Mouse (Mus musculus) naive thymus-derived CD4-positive, alpha-beta T cell, adult 2 months (primary cell): ENCODE measurements around the gene Iqch.

Experiments used
- DNase-seq: peaks from one replicate; pipeline ENCODE4 v3.0.0-alpha.2; 2011; ENCODE audit warnings: low read depth

Gene Iqch

DNA sequence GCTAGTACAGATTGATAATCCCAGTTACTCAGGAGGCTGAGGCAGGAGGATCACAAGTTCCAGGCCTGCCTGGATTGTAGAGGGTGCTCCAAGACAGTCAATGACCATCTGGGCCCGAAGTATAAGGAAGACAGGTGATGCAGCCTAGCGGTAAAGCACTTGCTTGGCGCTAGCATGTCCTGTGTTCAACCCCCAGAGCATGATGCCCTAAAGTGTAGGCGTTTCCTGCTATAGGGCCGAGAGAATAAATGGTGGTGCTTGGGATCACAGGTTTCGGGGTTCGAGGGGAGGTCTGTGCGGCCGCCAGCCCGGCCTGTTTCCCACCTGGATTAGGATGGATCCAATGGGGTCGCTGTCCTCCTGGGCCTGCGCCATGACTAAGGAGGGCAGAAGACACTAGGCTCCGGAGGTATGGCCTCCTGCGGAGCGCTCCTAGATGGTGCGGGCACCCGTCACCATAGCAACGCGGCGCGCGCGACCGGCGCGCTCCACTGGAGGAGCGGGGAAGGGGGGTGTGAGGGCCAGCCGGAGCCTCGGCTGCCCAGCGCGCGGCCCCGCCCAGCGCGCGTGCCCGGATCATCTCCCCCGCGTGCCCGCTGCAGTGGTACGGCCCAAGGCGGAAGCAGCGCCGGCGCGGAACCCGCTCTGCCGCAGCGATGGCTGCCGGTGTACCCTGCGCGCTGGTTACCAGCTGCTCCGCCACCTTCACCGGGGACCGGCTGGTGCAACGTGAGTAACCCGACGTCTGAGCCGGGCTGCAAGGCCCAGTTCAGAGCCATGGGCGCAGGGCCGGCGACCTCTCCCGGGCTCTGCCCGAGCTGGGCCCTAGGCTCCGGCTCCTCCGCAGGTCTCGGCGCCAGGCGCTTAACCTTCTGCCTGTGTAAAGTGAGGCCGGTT is at the start of gene Iqch, which contains the start of gene Aagab:
Gene Iqch, minus strand, starts transcription at position 451 of the 897 bp plus-strand sequence.
Gene Aagab, plus strand, starts transcription at position 618 of the 897 bp plus-strand sequence.
- peak; percentile 99 for DNase-seq

DNA sequence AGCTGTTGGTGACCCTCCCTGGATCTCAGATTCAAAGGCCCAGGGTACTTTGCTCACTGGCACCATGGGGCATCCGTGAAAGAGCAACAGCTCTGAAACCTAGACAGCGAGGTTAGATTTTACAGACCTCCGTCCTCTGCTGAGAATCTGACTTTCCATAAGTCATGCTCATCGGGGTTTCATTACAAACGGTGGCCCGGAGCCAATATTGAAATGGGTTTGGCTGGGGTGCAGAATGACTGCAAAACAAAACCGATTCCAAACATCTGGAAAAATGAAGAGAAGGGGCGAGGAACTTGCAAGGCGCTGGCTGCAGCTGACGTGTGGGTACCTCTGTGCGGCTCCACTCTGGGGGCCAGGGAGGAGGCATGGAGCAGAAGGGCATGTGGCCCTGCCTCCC is 49.3 kb upstream of the Iqch start:
- DNase-seq, result no peak

DNA sequence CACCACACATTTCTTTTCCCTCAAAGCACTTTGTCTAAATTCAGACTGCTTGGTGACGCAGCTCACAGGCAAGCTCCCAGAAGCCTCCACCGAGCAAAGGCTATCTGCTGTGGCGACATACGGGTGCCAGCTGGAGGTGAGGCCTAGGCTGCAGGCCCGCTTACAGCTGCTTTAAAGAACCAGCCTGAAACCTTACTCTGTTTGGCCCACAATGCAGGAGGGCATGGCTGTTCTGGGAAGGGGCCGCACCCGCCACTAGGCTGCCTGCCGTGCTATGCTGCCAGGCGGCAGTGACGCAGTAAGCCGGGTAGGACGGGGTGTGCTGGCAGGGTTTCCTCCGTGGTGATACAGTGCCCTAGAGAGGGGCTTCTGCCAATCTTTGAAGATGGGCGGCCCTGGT is 48.6 kb upstream of the Iqch start:
- no peak for DNase-seq

DNA sequence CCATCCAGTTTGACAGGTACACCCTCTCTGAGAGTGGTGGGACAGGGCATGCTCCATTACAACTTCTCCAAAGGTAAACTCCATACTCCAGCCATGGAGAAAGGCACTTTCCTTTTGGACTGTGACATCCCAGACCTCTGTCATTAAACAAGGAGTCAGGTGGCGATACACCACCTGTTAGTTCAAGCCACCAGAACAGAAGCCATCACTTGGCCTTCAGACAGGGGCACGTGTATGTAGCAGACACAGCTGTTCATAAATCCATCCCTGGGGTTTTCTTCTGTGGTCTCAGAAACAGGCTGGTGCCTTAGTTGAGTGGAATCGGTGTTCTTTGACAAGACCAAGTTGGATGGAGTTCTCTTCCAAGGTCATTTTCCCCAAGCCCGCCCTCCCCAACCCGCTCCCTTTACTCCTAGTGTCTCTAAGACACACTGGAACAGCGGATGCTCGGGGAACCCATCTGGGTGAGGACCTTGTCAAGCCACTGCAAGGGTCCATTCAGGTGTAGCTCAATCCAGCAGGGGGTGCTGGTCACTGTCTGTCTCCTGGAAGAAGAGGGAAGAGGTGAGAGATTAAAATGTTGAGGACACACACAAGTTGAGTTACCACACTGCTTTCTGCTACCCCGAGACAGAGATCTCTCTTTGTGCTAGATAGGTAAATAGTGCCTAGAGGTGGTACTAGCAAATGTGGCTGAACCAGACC is 47.7 kb upstream of the Iqch start:
- DNase-seq, result peak; percentile 55

DNA sequence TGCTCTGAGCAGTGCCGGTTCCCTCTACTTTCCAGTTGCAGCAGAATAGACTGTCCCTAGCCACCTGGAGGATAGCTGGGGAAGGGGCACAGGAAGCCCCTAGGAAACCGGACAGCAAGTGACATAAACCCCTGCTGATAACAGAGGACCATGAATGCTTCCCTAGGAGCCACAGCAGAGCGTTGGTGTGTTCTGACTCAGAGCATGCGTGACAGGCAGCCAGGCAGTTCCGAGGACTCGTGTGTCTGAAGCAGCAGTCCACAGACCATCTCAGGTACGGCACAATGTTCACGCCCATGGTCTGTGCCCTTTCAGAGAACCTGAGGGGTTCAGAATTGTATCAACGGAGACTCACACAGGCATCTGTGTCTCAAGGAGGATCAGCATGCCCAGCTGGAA is 46.2 kb upstream of the Iqch start:
- no peak for DNase-seq

DNA sequence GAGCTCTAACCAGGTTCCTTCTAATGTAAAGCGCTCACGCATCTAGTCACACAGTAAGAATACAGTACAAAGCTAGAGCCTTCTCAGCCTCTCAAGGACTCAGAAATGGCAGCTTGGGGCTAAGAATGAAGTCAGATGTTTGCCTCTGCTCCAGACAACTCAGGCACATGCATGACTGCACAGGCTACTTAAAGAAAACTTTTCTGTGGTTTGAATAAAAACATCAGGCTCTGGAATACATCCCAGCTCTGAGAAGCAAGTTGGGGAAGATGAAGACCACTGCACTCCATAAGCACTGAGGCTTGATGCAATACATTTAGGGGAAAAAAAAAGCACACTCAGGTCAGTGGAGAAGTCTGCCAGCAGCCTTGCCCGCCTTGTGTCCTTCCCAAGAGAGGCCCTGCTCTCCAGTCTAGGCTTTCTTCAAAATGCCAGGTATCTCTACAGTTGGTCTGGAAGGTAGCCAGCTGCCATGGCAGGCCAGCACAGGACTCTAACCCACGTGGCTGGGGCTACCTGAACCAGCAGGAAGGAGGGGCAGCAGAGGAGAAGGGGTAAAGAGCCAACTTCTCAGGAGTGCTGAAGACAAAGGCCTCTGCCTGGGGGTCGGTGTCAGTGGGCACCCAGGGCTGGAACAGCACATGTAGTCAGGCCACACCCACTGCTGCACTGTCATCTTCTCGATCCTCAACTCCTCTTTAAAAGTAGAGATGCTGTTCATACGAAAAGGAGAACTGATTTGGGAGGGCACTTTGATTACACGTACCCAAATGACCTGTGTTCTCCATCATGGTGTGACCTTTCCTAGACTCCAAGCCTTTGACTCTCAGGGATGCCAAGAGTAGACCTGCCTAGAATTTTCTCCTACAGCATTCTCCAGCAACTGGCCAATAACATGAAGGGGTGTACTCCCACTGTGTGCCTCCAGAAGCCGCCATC is 45.6 kb upstream of the Iqch start:
- DNase-seq, result no peak

DNA sequence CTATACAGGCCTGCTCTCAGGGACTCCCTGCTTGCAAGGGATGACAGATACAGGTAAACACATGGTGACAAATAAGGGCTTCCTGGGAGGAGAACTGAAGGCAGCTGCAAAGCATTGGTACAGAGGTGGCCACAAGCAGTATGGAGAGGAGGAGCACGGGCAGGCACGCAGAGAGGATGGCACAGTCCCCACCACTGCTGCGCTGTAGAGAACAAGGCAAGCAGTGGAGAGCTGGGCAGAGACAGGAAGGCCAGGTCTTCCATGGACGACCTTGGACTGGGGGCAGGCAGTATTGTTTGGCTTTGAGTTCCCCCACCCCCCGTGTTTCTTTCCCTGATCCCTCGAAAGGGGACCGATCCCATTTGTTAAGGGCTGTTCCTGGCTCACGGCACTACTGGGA is 42.8 kb upstream of the Iqch start:
- no peak for DNase-seq

DNA sequence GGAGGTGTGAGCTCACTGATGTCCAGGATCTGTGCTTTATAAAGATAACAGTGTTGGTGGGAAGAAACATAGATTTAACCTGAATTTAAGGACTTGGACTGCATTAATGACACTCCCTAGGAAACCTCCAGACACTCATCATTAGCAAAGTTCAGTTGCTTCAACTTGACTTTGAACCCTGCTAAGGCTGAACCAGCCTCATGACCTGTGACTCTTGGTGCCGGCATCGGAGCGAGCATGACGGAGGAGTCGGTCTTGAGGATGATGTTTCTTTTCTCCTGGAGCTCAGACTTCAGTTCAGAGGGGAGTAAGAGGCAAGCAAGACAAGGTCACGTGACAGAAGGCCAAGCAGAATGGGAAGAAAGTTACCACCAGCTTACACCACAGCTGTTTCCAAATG is 41.7 kb upstream of the Iqch start:
- no peak for DNase-seq

DNA sequence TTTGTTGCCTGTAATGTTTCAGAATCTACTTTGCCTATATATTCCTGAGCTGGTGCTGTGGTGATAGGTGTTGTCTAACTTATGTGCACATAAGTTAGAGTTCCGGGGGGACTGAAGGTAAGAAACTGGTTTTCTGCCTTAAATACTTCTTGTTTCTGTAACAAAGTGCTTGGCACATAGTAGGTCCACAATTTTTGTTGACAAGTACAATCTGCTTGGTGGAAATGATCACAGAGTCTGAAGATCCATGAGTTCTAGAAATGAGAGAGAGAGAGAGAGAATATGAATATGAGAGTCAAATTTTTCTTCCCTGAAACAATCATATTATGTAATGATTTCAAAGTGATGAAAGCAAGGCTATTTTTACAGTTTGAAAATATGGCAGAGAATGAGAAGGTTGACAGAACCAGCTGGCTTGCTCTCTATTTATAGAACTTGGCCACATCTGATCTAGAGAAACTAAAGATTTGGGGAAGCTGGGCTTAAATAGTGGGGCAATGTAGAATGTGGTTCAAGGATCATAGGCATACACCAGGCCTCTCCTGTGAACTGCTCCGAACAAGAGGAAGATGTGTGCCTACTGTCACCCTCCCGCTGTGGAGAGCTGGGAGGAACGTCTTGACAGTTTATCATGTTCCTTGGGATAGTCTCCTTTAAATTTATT is 39.8 kb upstream of the Iqch start:
- DNase-seq, result no peak

DNA sequence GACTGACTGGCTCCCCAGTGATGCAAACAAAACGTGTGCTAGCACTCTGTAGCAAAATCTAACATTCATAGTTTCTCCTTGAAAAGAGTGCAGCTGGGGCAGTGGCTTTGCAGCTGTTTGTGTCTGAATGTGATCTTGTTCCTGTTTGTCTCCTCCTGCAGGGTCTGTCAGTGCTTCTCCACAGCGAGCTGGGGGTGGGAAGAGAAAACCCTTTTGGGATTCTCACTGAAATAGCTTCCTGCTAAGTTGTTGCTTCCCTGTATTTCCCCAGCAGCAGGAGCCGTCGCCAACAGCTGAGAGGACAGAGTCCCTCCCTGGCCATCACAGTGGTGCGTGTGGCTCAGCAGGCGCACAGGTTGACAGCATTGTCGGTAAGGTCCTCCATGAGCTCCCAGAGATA is 33.8 kb upstream of the Iqch start:
- DNase-seq, result no peak

DNA sequence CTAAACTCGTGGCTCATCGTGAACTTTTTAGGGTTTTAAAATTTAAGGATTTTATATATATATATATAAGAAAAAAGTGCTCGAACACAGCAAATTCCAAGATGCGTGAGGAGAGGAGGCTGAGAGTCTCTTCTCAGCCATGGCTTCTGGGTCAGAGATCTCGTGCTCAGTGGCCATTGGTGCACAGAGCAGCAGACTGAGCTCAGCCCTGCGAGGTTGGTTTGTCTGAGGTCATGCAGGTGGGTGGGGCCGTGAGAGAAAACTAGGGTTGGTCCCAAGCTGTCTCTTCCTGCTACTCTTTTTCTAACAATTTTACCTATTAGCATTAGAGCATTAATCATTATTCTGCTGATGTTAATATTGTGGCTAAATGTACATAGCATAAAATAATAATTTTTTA is 31.0 kb upstream of the Iqch start:
- no peak for DNase-seq

DNA sequence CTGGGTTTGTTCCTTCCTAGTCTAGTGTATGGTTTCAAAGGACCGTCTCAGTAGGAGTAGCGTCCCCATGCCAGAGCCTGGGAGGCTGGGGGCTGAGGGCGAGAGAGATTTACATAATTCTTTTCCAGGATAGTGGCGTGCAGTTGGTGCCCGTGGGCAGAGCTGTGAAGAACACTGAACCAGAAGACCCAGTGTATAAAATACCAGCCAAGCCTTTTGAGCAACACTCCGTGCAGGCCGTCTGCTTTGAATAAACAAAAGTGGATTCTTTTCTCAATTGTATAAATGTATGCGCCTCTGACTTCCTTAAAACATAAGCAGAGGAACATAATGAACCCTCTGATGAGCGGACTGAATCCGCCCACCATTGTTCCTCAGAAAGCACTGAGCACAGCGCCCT is 30.6 kb upstream of the Iqch start:
- DNase-seq, result no peak

DNA sequence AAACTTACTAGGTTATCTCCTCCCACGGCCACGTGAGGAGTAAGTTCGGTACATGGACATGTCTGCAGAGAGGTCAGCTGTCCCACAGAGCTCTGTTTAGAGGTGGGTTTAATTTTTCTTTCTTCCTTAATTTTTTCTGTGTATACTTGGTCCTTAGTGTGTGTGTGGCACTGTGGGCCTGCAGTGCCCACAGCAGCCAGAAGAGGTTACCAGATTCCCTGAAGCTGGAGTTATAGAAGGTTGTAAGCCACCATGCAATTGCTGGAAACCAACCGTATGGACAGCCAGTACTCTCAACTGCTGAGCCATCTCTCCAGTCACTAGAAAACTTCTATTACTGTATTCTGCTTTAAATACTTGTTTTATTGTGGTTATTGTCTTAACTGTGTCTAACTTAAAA is 29.8 kb upstream of the Iqch start:
- no peak for DNase-seq

DNA sequence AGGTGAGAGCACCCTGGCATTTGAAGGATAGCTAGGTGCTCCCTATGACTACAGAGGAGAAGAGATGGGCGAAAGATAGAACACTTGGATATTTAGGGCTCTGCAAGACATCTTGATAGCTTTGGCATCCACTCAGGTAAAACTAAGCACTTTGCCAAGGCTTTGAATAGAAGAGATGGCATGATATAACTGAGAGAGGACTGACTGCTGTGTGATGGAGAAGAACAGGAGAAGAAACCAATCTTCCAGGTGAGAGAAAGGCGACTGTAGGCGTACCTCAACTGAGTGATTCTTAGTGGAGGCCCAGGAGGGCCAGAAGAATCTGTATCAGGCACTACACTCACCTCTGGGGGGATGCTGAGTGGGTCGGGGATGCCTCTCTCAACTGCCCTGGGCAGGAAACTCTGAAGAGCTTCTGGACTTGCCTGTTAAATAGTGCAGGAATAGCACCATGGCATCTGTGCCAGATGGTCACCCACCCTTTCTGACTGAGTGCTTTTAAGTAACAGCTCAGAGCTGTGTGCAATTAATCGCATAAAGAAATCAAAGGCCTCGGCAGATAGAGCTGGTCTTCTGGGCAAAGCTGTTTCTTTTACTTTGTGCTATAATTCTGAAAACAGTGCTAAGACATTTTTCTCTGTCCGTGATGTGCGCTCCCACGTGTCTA is 22.9 kb upstream of the Iqch start:
- no peak for DNase-seq

DNA sequence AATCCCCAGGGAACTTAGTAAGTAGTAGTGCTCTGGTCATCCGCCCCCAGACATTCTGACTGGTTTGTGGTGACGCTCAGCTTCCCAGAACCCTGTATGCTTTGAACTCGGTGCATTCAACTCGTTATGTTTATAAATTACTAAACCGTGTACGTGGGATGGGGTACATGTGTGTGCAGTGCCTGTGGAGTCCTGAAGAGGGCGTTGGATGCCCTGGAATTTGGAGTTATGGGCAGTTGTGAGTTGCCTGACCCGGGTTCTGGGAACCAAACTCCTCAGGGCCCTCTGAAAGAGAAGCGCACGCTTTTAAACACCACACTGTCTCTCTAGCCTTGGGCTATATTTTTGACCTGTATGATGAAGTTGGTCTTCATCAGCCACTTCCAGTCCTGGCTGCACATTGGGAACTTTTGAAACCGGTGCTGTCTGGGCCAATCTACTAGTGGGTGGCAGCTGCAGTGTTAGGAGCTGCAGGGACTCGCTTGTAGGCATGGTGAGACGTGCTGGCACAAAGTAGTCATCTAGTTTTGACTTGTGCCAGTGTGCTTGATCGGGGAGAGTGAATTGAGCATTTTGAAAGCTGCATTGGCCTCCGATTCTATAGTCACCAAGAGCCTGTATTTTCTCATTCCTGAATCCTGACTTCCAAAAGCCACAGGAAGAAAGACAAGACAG is 21.7 kb upstream of the Iqch start:
- DNase-seq, result no peak

DNA sequence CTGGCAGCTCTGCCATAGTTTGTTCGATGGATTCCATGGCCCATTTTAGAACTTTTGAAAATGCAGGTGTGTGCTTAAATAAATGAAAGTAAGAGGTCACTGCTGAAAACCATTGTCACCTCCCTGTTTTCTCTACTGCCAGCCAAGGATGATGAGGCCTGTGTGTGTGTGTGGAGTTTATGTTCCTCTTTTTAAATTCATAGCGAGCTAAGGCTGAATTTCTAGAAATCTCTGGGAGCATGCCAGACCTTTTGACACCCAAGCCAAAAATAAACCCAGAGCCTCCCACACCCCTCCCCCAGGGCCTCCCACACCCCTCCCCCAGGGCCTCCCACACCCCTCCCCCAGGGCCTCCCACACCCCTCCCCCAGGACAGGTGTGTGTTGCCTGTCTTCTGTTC is 15.7 kb upstream of the Iqch start:
- no peak for DNase-seq

DNA sequence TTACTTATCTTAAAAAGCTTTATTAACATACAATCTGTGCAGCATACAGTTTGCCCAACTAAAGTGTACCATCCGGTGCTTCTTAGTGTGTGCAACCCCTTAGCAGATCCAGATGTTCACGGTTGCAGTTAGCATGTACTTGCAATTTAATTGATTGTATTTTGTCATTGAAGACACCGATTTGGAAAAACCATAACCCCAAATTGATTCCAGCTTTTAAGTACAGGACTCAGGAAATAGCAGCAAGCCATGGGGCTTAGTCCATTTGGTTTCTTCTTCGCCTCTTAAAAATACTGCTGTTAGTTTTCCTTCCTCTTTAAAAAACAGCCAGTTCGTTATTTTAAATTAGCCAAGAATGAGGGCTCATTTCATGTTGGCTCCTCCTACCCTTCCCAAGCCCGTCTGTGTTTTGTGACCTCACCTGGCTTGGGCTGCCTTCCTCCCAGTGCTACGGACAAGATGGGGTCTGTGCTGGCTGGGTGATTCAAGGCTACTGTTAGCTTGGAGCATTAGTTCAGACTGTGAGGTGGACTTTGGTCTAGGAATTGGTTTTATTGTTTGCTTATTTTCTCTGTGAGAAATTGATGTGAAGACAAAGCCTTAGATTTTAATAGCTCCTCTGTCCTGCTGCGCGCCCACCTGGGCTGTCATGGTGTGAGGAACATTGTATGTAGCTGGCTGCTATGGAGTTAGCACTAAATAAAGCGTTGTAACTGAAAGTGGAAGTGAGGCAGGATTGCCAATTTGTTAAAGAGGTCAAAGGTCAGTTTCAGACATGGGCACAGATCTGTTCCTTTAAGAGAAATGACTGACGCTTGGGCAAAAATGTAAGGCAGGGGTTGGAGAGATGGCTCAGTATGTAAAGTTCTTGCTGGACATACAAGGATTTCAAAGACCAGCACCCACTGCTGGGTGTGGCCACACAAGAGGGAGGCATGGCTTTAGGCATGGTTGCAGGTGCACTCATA is 12.0 kb upstream of the Iqch start:
- no peak for DNase-seq

DNA sequence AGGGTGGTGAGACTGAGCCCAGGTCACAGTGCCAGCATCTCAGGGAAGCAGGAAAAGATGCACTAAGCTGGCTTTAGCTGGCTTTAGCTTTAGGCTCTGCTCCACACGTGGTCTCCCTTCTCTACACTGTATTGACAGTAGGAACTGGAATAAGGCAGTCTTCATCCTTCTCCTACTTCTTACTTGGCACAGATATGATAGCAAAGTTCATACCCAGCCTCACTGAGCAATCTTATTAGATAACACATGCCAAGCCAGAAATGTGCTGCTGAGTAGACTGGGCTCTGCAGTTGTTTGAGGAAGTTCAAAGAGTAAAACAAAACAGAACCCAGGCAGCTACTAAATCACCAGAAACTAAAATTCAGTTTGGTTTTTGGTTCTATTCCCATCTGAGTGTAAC is 11.3 kb upstream of the Iqch start:
- DNase-seq, result no peak
